Mouse (Mus musculus) kidney, adult 10 weeks (tissue): Measurements from ENCODE around the gene Smarcd1. TPM values are rescaled to one million over a fixed set of nuclear protein-coding genes. Genes with fewer than 3 reads are reported as not detected.

Source experiments
- polyA plus RNA-seq: library from polyadenylated mRNA; stranded (reverse); fragments of 350-450 nt; fragmentation: Illumina TruSeq; extraction: RNeasy Lipid Tissue Mini Kit (QIAGEN cat#74804); gene quantifications from one replicate; pipeline ENCODE4 v1.2.3, GENCODE M21; 2014; ENCODE audit warnings: low read depth, low replicate concordance

The Smarcd1 gene
- polyA plus RNA-seq = 4.1 TPM

GRCm38 (mm10) chr15:99701999-99702900, at the start of gene Smarcd1:
Gene Smarcd1 (plus strand): TSS chr15:99702129.

DNA sequence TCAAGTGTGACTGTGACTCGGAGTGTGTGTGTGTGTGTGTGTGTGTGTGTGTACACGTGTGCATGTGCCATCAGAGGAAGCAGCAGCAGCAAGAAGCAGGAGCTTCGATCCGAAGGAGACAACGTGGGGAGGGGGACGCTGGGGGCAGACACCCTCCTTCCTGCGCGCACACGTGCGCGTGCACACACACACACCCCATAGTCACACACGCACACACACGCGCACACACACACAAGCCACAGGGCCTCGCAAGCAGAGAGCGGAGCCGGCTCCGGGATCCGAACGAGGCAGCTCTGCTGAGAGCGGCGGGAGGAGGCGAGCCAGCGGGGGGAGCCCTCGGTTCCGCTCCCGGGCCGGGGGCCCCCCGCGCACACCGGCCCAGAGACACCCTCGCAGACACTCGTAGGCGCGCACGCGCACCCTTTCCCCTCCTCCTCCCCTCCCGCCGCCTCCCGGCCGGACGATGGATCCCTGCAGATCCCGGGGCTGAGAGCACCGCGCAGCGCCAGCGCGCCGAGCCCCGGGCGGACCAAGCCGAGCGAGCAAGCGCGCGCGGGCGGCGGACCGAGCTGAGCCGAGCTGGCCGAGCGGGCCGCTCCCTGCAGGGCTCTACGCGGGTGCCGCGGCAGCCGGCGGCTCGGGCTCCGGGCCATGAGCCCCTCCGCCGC, 31.6 kb upstream of the Smarcd1 start, which contains the start of gene Asic1:
Gene Asic1 (plus strand): TSS at position 215 of the 668 bp plus-strand sequence.

DNA sequence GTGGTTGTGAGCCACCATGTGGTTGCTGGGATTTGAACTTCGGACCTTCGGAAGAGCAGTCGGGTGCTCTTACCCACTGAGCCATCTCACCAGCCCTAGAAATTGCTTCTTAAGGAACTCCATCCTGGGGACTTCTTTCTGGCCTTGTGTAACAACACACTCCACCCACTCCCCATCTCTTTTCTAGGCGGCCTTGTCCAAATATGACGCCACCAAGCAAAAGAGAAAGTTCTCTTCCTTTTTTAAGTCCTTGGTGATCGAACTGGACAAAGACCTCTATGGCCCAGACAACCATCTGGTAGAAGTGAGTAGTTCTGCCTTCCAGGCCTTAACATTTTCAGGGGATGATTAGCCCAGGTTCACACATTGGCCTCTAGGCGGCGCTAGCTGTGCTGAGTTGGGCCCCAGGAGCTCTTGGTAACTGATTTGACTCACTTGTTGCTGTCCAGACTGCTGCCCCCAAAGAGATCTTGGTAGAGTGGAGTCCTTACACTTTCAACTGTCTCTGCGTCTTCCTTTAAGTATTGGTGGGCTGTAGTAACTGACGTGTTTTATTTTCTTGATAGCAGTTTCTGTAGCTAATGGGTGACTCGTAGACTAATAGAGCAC, 3.6 kb downstream of the Smarcd1 start, which contains the start of gene Gm17349:
Gene Gm17349 (minus strand): TSS at position 51 of the 609 bp plus-strand sequence.

DNA sequence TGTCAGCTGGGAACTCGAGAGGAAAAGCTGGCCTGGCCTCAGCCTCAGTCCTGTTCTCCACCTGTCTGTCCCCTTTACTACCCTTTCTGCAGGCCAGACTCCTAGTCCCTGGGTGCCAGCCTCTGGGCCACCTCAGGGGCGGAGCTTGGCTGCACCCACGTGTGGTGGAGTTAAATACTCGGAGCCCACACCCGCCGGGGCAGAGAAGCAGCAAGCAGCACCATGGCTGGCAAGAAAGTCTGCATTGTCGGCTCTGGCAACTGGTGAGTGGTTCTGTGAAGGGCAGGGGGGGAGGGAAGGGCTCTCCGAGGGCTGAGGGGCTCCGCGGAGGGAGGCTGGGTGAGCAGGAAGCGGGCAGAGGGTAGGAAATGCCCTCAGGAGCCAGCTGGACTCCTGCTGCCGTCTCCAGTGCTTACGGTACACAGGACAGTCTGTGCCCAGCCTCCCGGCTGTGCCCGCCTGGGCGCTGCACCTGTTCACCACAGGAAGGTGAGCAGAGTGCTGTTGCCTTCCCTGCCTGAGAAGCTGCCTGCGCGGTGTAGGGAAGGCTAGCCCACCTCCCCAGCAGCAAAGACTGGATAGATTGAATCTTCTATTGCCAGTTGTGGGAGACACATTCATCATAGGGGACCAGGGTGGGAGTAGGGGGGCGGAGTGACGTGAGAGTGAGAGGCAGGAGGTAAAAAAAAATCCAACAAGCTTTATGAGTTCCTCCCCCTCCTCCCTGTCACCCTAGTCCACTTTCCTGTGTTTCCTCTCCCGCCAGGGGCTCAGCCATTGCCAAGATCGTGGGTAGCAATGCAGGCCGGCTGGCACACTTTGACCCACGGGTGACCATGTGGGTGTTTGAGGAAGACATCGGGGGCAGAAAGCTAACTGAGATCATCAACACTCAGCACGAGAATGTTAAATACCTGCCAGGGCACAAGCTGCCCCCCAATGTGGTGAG, 15.7 kb downstream of the Smarcd1 start, which contains the start of gene Gpd1:
Gene Gpd1 (plus strand): TSS at position 130 of the 949 bp plus-strand sequence.

DNA sequence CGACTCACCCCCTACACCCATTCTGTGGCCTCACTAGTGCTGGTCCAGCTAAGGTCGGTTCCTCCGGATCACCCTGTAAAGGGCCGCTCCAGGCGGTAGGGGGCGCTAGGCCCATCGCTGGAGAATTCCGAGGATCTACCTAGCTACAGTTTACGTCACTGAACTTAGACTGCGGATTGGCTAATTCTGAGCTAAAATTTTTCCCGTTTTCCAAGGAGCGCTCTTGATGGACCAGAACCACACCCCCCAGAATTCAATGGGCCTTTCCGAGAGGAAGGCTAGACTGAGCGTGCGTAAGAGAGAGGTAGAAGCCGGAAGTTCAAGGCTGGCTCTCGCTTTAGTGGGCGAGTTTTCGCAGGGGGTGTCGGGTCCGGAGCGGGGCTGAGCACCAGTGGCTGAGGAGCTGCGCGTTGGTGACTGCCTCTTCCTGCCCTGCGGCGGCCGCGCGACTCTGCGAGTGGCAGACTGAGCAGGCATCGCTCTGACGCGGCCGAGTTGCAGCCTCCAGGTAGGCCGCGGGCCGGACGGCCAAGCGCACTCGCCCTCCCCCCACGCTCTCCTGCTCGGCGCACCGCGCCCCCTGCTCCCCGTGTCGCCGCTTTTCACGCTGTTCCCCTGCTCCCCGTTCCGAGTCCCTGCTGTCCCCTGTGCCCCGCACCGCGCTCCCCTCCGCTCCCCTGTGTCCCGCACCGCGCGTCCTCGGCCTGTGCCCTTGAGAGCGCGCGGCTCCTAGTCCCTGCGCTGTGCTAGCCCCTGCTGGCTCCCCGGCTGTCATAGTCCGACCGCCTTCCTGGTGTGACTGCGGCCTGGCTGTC, 23.6 kb downstream of the Smarcd1 start, which contains the start of gene Cox14:
Gene Cox14 (plus strand): TSS at position 278 of the 815 bp plus-strand sequence.

Other genes starting within 250 kb of the Smarcd1 start
- gene Nckap5l, start 244.4 kb upstream of the Smarcd1 start, polyA plus RNA-seq = not detected
- gene Bcdin3d, start 227.4 kb upstream of the Smarcd1 start, polyA plus RNA-seq = 1.5 TPM
- gene Faim2, start 174.0 kb upstream of the Smarcd1 start, polyA plus RNA-seq = not detected
- gene Aqp2, start 123.1 kb upstream of the Smarcd1 start, polyA plus RNA-seq = 3.2 TPM
- not detected for gene Aqp5, start 111.3 kb upstream of the Smarcd1 start, polyA plus RNA-seq
- gene Aqp6, start 100.7 kb upstream of the Smarcd1 start, polyA plus RNA-seq = 15.6 TPM
- gene Racgap1, start 50.5 kb upstream of the Smarcd1 start, polyA plus RNA-seq = 1.9 TPM
- not detected for gene Asic1, start 31.8 kb upstream of the Smarcd1 start, polyA plus RNA-seq
- gene Gm17349, start 3.4 kb downstream of the Smarcd1 start, polyA plus RNA-seq = not detected
- 10.5 TPM for gene Gpd1, start 15.4 kb downstream of the Smarcd1 start, polyA plus RNA-seq
- 31.3 TPM for gene Cox14, start 23.5 kb downstream of the Smarcd1 start, polyA plus RNA-seq
- 41.6 TPM for gene Cers5, start 70.8 kb downstream of the Smarcd1 start, polyA plus RNA-seq
- gene Lima1, start 173.3 kb downstream of the Smarcd1 start, polyA plus RNA-seq = 46.3 TPM